Mouse (Mus musculus) hindbrain, embryonic 15.5 days (tissue): ENCODE data around the gene Bhlha15. TPM values are rescaled to one million over a fixed set of nuclear protein-coding genes. Genes with fewer than 3 reads are reported as not detected.

Experiments used
- ATAC-seq: fragments of 200-750 bp; cut with Nextera tagmentation; 2 replicates; pipeline ENCODE4 v1.8.0; 2017; ENCODE audit warnings: low read depth, moderate number of reproducible peaks, moderate TSS enrichment; ENCODE audit not compliant: low FRiP score
- H3K27ac ChIP-seq: fragments of 300-500 bp; sonication (generic); replicated peaks from 2 replicates; pipeline ENCODE4 v1.5.1; 2015; ENCODE audit warnings: mild to moderate bottlenecking, inconsistent platforms
- H3K27me3 ChIP-seq: fragments of 300-500 bp; sonication (generic); 2 replicates; pipeline ENCODE4 v1.6.1; 2015; ENCODE audit warnings: control low read depth, inconsistent platforms
- H3K36me3 ChIP-seq: fragments of 300-500 bp; sonication (generic); 2 replicates; pipeline ENCODE4 v1.6.1; 2015; ENCODE audit warnings: control low read depth, inconsistent platforms
- H3K4me1 ChIP-seq: fragments of 300-500 bp; sonication (generic); replicated peaks from 2 replicates; pipeline ENCODE4 v1.6.1; 2015; ENCODE audit warnings: control low read depth, inconsistent platforms
- H3K4me2 ChIP-seq: fragments of 300-500 bp; sonication (generic); 2 replicates; pipeline ENCODE4 v1.6.1; 2015; ENCODE audit warnings: moderate library complexity, mild to moderate bottlenecking, inconsistent platforms
- H3K4me3 ChIP-seq: fragments of 300-500 bp; sonication (generic); 2 replicates; pipeline ENCODE4 v1.5.1; 2015; ENCODE audit warnings: mild to moderate bottlenecking, inconsistent platforms
- H3K9ac ChIP-seq: fragments of 300-500 bp; sonication (generic); 2 replicates; pipeline ENCODE4 v1.6.1; 2015; ENCODE audit warnings: inconsistent platforms
- H3K9me3 ChIP-seq: fragments of 300-500 bp; sonication (generic); 2 replicates; pipeline ENCODE4 v1.6.1; 2016; ENCODE audit warnings: control low read depth, inconsistent platforms
- WGBS: fragments of 180-500 bp; shearing (Covaris S2); methylation state at CpG from one replicate; pipeline ENCODE4 v1.1.7; 2015; 5-methylcytosine and 5-hydroxymethylcytosine counted together
- polyA plus RNA-seq: library from polyadenylated mRNA; unstranded; fragments of >200 nt; fragmentation: Nextera tagmentation; extraction: Ambion mirVana; gene quantifications from 2 replicates; pipeline ENCODE4 v1.2.1, GENCODE M21; 2015

Gene Bhlha15
- polyA plus RNA-seq, 1 experiment from 2014 or later = 0.10 TPM

- H3K4me1 ChIP-seq = peaks cover 10% of the 10 kb centered on the region
- H3K27ac ChIP-seq = no peak overlapping the region
- no peak overlapping the region for H3K4me3 ChIP-seq
- H3K27me3 ChIP-seq = no peaks in the 10 kb centered on the region
- 0 out of 2 replicates have a peak, but pooled peaks cover 3% of the 10 kb centered on the region for H3K36me3 ChIP-seq
- no peaks in the 10 kb centered on the region for H3K9me3 ChIP-seq
- H3K4me2 ChIP-seq = no peak overlapping the region
- ATAC-seq = no peak
- WGBS = 77% methylated on average over 7 of the region's 7 CpGs
- H3K9ac ChIP-seq = no peak overlapping the region
Measured at GRCm38 (mm10) chr5:144194416-144194815, 4.3 kb downstream of the Bhlha15 start.

- no peaks in the 10 kb centered on the region for H3K9me3 ChIP-seq
- no peak for ATAC-seq
- H3K27ac ChIP-seq = no peak overlapping the region
- no peak overlapping the region for H3K4me3 ChIP-seq
- H3K9ac ChIP-seq = no peak overlapping the region
- no peaks in the 10 kb centered on the region for H3K4me1 ChIP-seq
- WGBS = 89% methylated on average over 8 of the region's 8 CpGs
- H3K27me3 ChIP-seq = no peaks in the 10 kb centered on the region
- H3K4me2 ChIP-seq = no peak overlapping the region
- 0 out of 2 replicates have a peak, but pooled peaks cover 3% of the 10 kb centered on the region for H3K36me3 ChIP-seq
Measured at GRCm38 (mm10) chr5:144195567-144195966, 5.5 kb downstream of the Bhlha15 start.

GRCm38 (mm10) chr5:144200616-144201015 lies 10.5 kb downstream of the Bhlha15 start:
- Histone ChIP-seq H3K4me1 (no peaks in the 10 kb centered on the region), H3K9me3 (peaks cover 6% of the 10 kb centered on the region; the same call in 1 of the 2 replicates), H3K4me3 (no peak overlapping the region), H3K36me3 (peaks cover 35% of the 10 kb centered on the region), H3K9ac (no peak overlapping the region), H3K4me2 (no peak overlapping the region), H3K27me3 (no peaks in the 10 kb centered on the region), H3K27ac (no peak overlapping the region)
- no peak for ATAC-seq
- WGBS = 68% methylated on average over 11 of the region's 11 CpGs

GRCm38 (mm10) chr5:144202430-144202829 lies 12.3 kb downstream of the Bhlha15 start:
- Histone ChIP-seq H3K4me1 (no peaks in the 10 kb centered on the region), H3K4me3 (no peak overlapping the region), H3K27me3 (no peaks in the 10 kb centered on the region), H3K9me3 (peaks cover 6% of the 10 kb centered on the region; the same call in 1 of the 2 replicates), H3K36me3 (peaks cover 46% of the 10 kb centered on the region), H3K4me2 (no peak overlapping the region), H3K9ac (no peak overlapping the region), H3K27ac (no peak overlapping the region)
- no peak for ATAC-seq
- 93% methylated on average over 6 of the region's 6 CpGs for WGBS

- WGBS = 92% methylated on average over 10 of the region's 10 CpGs
- no peak overlapping the region for H3K27ac ChIP-seq
- H3K4me1 ChIP-seq = no peaks in the 10 kb centered on the region
- no peaks in the 10 kb centered on the region for H3K27me3 ChIP-seq
- no peak overlapping the region for H3K9ac ChIP-seq
- H3K4me2 ChIP-seq = no peak overlapping the region
- peaks cover 46% of the 10 kb centered on the region for H3K36me3 ChIP-seq
- ATAC-seq = no peak
- H3K4me3 ChIP-seq = no peak overlapping the region
- H3K9me3 ChIP-seq = peaks cover 6% of the 10 kb centered on the region; the same call in 1 of the 2 replicates
Measured at GRCm38 (mm10) chr5:144203398-144203959, 13.4 kb downstream of the Bhlha15 start.

GRCm38 (mm10) chr5:144204303-144204702 lies 14.2 kb downstream of the Bhlha15 start:
- Histone ChIP-seq H3K27me3 (no peaks in the 10 kb centered on the region), H3K9ac (no peak overlapping the region), H3K36me3 (peaks cover 42% of the 10 kb centered on the region), H3K4me1 (no peaks in the 10 kb centered on the region), H3K9me3 (peaks cover 6% of the 10 kb centered on the region; the same call in 1 of the 2 replicates), H3K4me2 (no peak overlapping the region), H3K27ac (no peak overlapping the region), H3K4me3 (no peak overlapping the region)
- ATAC-seq = no peak
- WGBS = 89% methylated on average over 12 of the region's 12 CpGs

GRCm38 (mm10) chr5:144204911-144205310 lies 14.8 kb downstream of the Bhlha15 start:
- 78% methylated on average over 10 of the region's 10 CpGs for WGBS
- no peak overlapping the region for H3K9ac ChIP-seq
- H3K27ac ChIP-seq = no peak overlapping the region
- no peak for ATAC-seq
- peaks cover 48% of the 10 kb centered on the region for H3K36me3 ChIP-seq
- H3K9me3 ChIP-seq = peaks cover 6% of the 10 kb centered on the region; the same call in 1 of the 2 replicates
- no peaks in the 10 kb centered on the region for H3K27me3 ChIP-seq
- no peaks in the 10 kb centered on the region for H3K4me1 ChIP-seq
- H3K4me3 ChIP-seq = no peak overlapping the region
- H3K4me2 ChIP-seq = no peak overlapping the region

GRCm38 (mm10) chr5:144206069-144206468 lies 16.0 kb downstream of the Bhlha15 start:
- H3K4me2 ChIP-seq = no peak overlapping the region
- no peaks in the 10 kb centered on the region for H3K4me1 ChIP-seq
- H3K27me3 ChIP-seq = no peaks in the 10 kb centered on the region
- H3K4me3 ChIP-seq = no peak overlapping the region
- peaks cover 59% of the 10 kb centered on the region for H3K36me3 ChIP-seq
- H3K9me3 ChIP-seq = peaks cover 6% of the 10 kb centered on the region; the same call in 1 of the 2 replicates
- ATAC-seq = no peak
- no peak overlapping the region for H3K9ac ChIP-seq
- H3K27ac ChIP-seq = no peak overlapping the region
- 93% methylated on average over 15 of the region's 15 CpGs for WGBS

GRCm38 (mm10) chr5:144207478-144207877 lies 17.4 kb downstream of the Bhlha15 start:
- WGBS = 49% methylated on average over 11 of the region's 11 CpGs
- 0 out of 2 replicates have a peak, but pooled peaks have one; percentile 4 for ATAC-seq
- Histone ChIP-seq H3K27ac (no peak overlapping the region), H3K27me3 (no peaks in the 10 kb centered on the region), H3K9me3 (peaks cover 3% of the 10 kb centered on the region; the same call in 1 of the 2 replicates), H3K9ac (no peak overlapping the region), H3K4me3 (no peak overlapping the region), H3K4me2 (no peak overlapping the region), H3K36me3 (peaks cover 64% of the 10 kb centered on the region), H3K4me1 (no peaks in the 10 kb centered on the region)

- H3K9me3 ChIP-seq = no peaks in the 10 kb centered on the region
- 0 out of 2 replicates have a peak, but pooled peaks cover 6% of the 10 kb centered on the region for H3K4me1 ChIP-seq
- ATAC-seq = no peak
- WGBS = 30% methylated on average over 7 of the region's 7 CpGs
- H3K36me3 ChIP-seq = peaks cover 55% of the 10 kb centered on the region
- H3K27ac ChIP-seq = no peak overlapping the region
- H3K27me3 ChIP-seq = no peaks in the 10 kb centered on the region
- H3K9ac ChIP-seq = no peak overlapping the region
- H3K4me3 ChIP-seq = no peak overlapping the region
- H3K4me2 ChIP-seq = no peak overlapping the region
Measured at GRCm38 (mm10) chr5:144214453-144214852, 24.4 kb downstream of the Bhlha15 start.

GRCm38 (mm10) chr5:144215992-144216391 lies 25.9 kb downstream of the Bhlha15 start:
- 90% methylated on average over 2 of the region's 2 CpGs for WGBS
- Histone ChIP-seq H3K9ac (no peak overlapping the region), H3K36me3 (peaks cover 40% of the 10 kb centered on the region), H3K9me3 (no peaks in the 10 kb centered on the region), H3K27me3 (no peaks in the 10 kb centered on the region), H3K4me3 (no peak overlapping the region), H3K4me1 (peaks cover 10% of the 10 kb centered on the region), H3K4me2 (no peak overlapping the region), H3K27ac (no peak overlapping the region)
- ATAC-seq = no peak

GRCm38 (mm10) chr5:144218061-144218460 lies 28.0 kb downstream of the Bhlha15 start:
- WGBS = 90% methylated on average over 7 of the region's 7 CpGs
- Histone ChIP-seq H3K4me3 (no peak overlapping the region), H3K4me2 (no peak overlapping the region), H3K9ac (no peak overlapping the region), H3K4me1 (peaks cover 29% of the 10 kb centered on the region), H3K36me3 (peaks cover 24% of the 10 kb centered on the region), H3K27ac (no peak overlapping the region), H3K27me3 (no peaks in the 10 kb centered on the region), H3K9me3 (no peaks in the 10 kb centered on the region)
- ATAC-seq = no peak

- H3K27me3 ChIP-seq = no peaks in the 10 kb centered on the region
- no peak for ATAC-seq
- peaks cover 12% of the 10 kb centered on the region for H3K36me3 ChIP-seq
- H3K4me2 ChIP-seq = no peak overlapping the region
- no peak overlapping the region for H3K4me3 ChIP-seq
- peaks cover 34% of the 10 kb centered on the region for H3K4me1 ChIP-seq
- no peaks in the 10 kb centered on the region for H3K9me3 ChIP-seq
- H3K9ac ChIP-seq = no peak overlapping the region
- 77% methylated on average over 12 of the region's 12 CpGs for WGBS
- no peak overlapping the region for H3K27ac ChIP-seq
Measured at GRCm38 (mm10) chr5:144219306-144219705, 29.2 kb downstream of the Bhlha15 start.
